8 mouse cellular contexts compared by ENCODE assay signal in genomic region chr7:132600026-132600425, GRCm38 (mm10). TPM values are rescaled to one million over a fixed set of nuclear protein-coding genes. Genes with fewer than 3 reads are reported as not detected.
A peak's percentile ranks its signal among the peaks of the same experiment; 100 is the strongest.
DNase-seq lines count a peak whose midpoint lies in the region; ATAC-seq lines count a peak whose summit lies in the region.

No protein-coding gene starts in this region.

- peak overlapping the region; percentile 66 for H3K4me2 ChIP-seq in embryonic facial prominence, embryonic 15.5 days (replicated peaks)
- peak overlapping the region; percentile 92 for H3K4me2 ChIP-seq in limb, embryonic 12.5 days
- peak overlapping the region; percentile 57 for H3K4me2 ChIP-seq in stomach, embryonic 16.5 days (ENCODE audit: low read depth, low read length)

- H3K36me3 ChIP-seq in megakaryocyte, embryonic 14.5 days (replicated peaks; ENCODE audit: low read length) = no peaks in the 10 kb centered on the region
- H3K36me3 ChIP-seq in embryonic facial prominence, embryonic 15.5 days = no peaks in the 10 kb centered on the region
- no peaks in the 10 kb centered on the region for H3K36me3 ChIP-seq in limb, embryonic 12.5 days
- no peaks in the 10 kb centered on the region for H3K36me3 ChIP-seq in stomach, embryonic 16.5 days (ENCODE audit: control insufficient read depth, insufficient read depth, low read length)

- no peak overlapping the region for H3K27ac ChIP-seq in embryonic facial prominence, embryonic 15.5 days (replicated peaks)
- H3K27ac ChIP-seq in limb, embryonic 12.5 days = no peak overlapping the region
- H3K27ac ChIP-seq in stomach, embryonic 16.5 days (ENCODE audit: low read length) = no peak overlapping the region

- no peak for ATAC-seq in megakaryocyte, adult 5-6 weeks (ENCODE audit: poor library complexity, severe bottlenecking)
- ATAC-seq in embryonic facial prominence, embryonic 15.5 days (ENCODE audit: insufficient number of reproducible peaks, low FRiP score, low TSS enrichment, low read depth) = no peak
- ATAC-seq in limb, embryonic 12.5 days (ENCODE audit: insufficient number of reproducible peaks, insufficient read depth, low FRiP score, low TSS enrichment, low read depth) = no peak
- no peak for ATAC-seq in stomach, embryonic 16.5 days (ENCODE audit: insufficient read depth, low FRiP score)
- no peak for ATAC-seq in erythroblast, adult 5-6 weeks (replicated peaks; ENCODE audit: low FRiP score, poor library complexity, severe bottlenecking)

- H3K27me3 ChIP-seq in megakaryocyte, embryonic 14.5 days (replicated peaks) = peaks cover 97% of the 10 kb centered on the region
- peaks cover 92% of the 10 kb centered on the region for H3K27me3 ChIP-seq in embryonic facial prominence, embryonic 15.5 days
- peaks cover 86% of the 10 kb centered on the region for H3K27me3 ChIP-seq in limb, embryonic 12.5 days
- peaks cover 88% of the 10 kb centered on the region for H3K27me3 ChIP-seq in stomach, embryonic 16.5 days (ENCODE audit: control insufficient read depth, insufficient read depth, low read length)

- WGBS in embryonic facial prominence, embryonic 15.5 days = under 1% methylated on average over 9 of the region's 9 CpGs
- WGBS in limb, embryonic 12.5 days = 2% methylated on average over 9 of the region's 9 CpGs
- 7% methylated on average over 9 of the region's 9 CpGs for WGBS in stomach, embryonic 16.5 days

- no peaks in the 10 kb centered on the region for H3K9me3 ChIP-seq in megakaryocyte, embryonic 14.5 days
- no peaks in the 10 kb centered on the region for H3K9me3 ChIP-seq in embryonic facial prominence, embryonic 15.5 days (replicated peaks)
- H3K9me3 ChIP-seq in limb, embryonic 12.5 days = no peaks in the 10 kb centered on the region
- no peaks in the 10 kb centered on the region for H3K9me3 ChIP-seq in stomach, embryonic 16.5 days (replicated peaks; ENCODE audit: control insufficient read depth, low read length)

- no peak overlapping the region for H3K9ac ChIP-seq in embryonic facial prominence, embryonic 15.5 days
- H3K9ac ChIP-seq in limb, embryonic 12.5 days (replicated peaks) = peak overlapping the region; percentile 49
- no peak overlapping the region; the same call in 1 of the 2 replicates for H3K9ac ChIP-seq in stomach, embryonic 16.5 days (ENCODE audit: low read length)

- DNase-seq in spleen, postnatal 36 days (ENCODE audit: low spot score in 2 of 2) = no peak
- no peak for DNase-seq in left cerebral cortex, adult 11 months (ENCODE audit: low spot score)

- peak overlapping the region; percentile 75 for H3K4me3 ChIP-seq in megakaryocyte, embryonic 14.5 days (replicated peaks)
- peak overlapping the region; percentile 38 for H3K4me3 ChIP-seq in embryonic facial prominence, embryonic 15.5 days (replicated peaks)
- peak overlapping the region; percentile 43 for H3K4me3 ChIP-seq in limb, embryonic 12.5 days (replicated peaks)
- peak overlapping the region; percentile 37 for H3K4me3 ChIP-seq in stomach, embryonic 16.5 days (replicated peaks; ENCODE audit: low read length)

- H3K4me1 ChIP-seq in megakaryocyte, embryonic 14.5 days = peaks cover 40% of the 10 kb centered on the region
- peaks cover 37% of the 10 kb centered on the region for H3K4me1 ChIP-seq in embryonic facial prominence, embryonic 15.5 days
- peaks cover 40% of the 10 kb centered on the region for H3K4me1 ChIP-seq in limb, embryonic 12.5 days (replicated peaks)
- peaks cover 9% of the 10 kb centered on the region for H3K4me1 ChIP-seq in stomach, embryonic 16.5 days (ENCODE audit: control insufficient read depth, insufficient read depth, low read length)

RNA-seq across cellular contexts. Expression of gene Nkx1-2, which starts 0.6 kb away (rescaled TPM):
- polyA plus RNA-seq in megakaryocyte, embryonic 14.5 days (2012; ENCODE audit: insufficient read depth, low replicate concordance) = not detected in 2 replicates
- total RNA-seq in megakaryocyte, adult 5-6 weeks (2015) = not detected in 2 replicates
- total RNA-seq in megakaryocyte, adult 5-6 weeks (2017) = not detected in 2 replicates
- 0.05 TPM in 1 of 2 replicates, not detected in the other for polyA plus RNA-seq in embryonic facial prominence, embryonic 15.5 days (2015; fragmentation: Nextera tagmentation; extraction: Ambion mirVana)
- 0.10 TPM in 1 of 2 replicates, not detected in the other for polyA plus RNA-seq in limb, embryonic 12.5 days (2016; fragmentation: Nextera tagmentation; extraction: Ambion mirVana)
- not detected in 2 replicates for polyA plus RNA-seq in stomach, embryonic 16.5 days (2015; fragmentation: Nextera tagmentation; extraction: Ambion mirVana)
- total RNA-seq in erythroblast, adult 5-6 weeks (2015; ENCODE audit: low replicate concordance) = not detected in 2 replicates
- total RNA-seq in erythroblast, adult 5-6 weeks (2017; ENCODE audit: low replicate concordance) = not detected in 2 replicates

RNA-seq across cellular contexts. Expression of gene Lhpp, which starts 10.4 kb away (rescaled TPM):
- 1.3 and 2.5 TPM in 2 replicates for polyA plus RNA-seq in megakaryocyte, embryonic 14.5 days (2012; ENCODE audit: insufficient read depth, low replicate concordance)
- total RNA-seq in megakaryocyte, adult 5-6 weeks (2015) = 5.1 and 6.9 TPM in 2 replicates
- total RNA-seq in megakaryocyte, adult 5-6 weeks (2017) = 5.8 and 6.1 TPM in 2 replicates
- 14.4 and 17.4 TPM in 2 replicates for polyA plus RNA-seq in embryonic facial prominence, embryonic 15.5 days (2015; fragmentation: Nextera tagmentation; extraction: Ambion mirVana)
- 16.8 and 22.5 TPM in 2 replicates for polyA plus RNA-seq in limb, embryonic 12.5 days (2016; fragmentation: Nextera tagmentation; extraction: Ambion mirVana)
- 12.7 and 13.5 TPM in 2 replicates for polyA plus RNA-seq in stomach, embryonic 16.5 days (2015; fragmentation: Nextera tagmentation; extraction: Ambion mirVana)
- total RNA-seq in erythroblast, adult 5-6 weeks (2015; ENCODE audit: low replicate concordance) = not detected in 2 replicates
- total RNA-seq in erythroblast, adult 5-6 weeks (2017; ENCODE audit: low replicate concordance) = 0.68 and 1.1 TPM in 2 replicates

RNA-seq across cellular contexts. Expression of gene Oat, which starts 23.8 kb away (rescaled TPM):
- 0.77 TPM in 1 of 2 replicates, not detected in the other for polyA plus RNA-seq in megakaryocyte, embryonic 14.5 days (2012; ENCODE audit: insufficient read depth, low replicate concordance)
- total RNA-seq in megakaryocyte, adult 5-6 weeks (2015) = 61.8 and 66.0 TPM in 2 replicates
- total RNA-seq in megakaryocyte, adult 5-6 weeks (2017) = 59.2 and 62.0 TPM in 2 replicates
- 225 and 237 TPM in 2 replicates for polyA plus RNA-seq in embryonic facial prominence, embryonic 15.5 days (2015; fragmentation: Nextera tagmentation; extraction: Ambion mirVana)
- polyA plus RNA-seq in limb, embryonic 12.5 days (2016; fragmentation: Nextera tagmentation; extraction: Ambion mirVana) = 138 and 144 TPM in 2 replicates
- 356 and 377 TPM in 2 replicates for polyA plus RNA-seq in stomach, embryonic 16.5 days (2015; fragmentation: Nextera tagmentation; extraction: Ambion mirVana)
- total RNA-seq in erythroblast, adult 5-6 weeks (2015; ENCODE audit: low replicate concordance) = 29.7 and 39.2 TPM in 2 replicates
- total RNA-seq in erythroblast, adult 5-6 weeks (2017; ENCODE audit: low replicate concordance) = 21.2 and 24.8 TPM in 2 replicates

Comparison
In these comparisons a context has a peak if more than half of its experiments do, and no peak if none do; other contexts are left out.
1. RNA of gene Oat, which starts 23.8 kb away (polyA plus RNA-seq): 356 to 377 TPM in stomach, embryonic 16.5 days, 225 to 237 TPM in embryonic facial prominence, embryonic 15.5 days and 138 to 144 TPM in limb, embryonic 12.5 days; 0.77 TPM in megakaryocyte, embryonic 14.5 days; every median in the first group is over 10 times any median in the second.
2. Peak in every context shown above with its lines, with median percentiles within 50 percentile points of each other: H3K4me3 ChIP-seq and H3K4me2 ChIP-seq.